Mouse (Mus musculus) hindbrain, embryonic 15.5 days (tissue): Measurements from ENCODE around the gene Adh6b. TPM values are rescaled to one million over a fixed set of nuclear protein-coding genes. Genes with fewer than 3 reads are reported as not detected.

ENCODE experiments used
- ATAC-seq: fragments of 200-750 bp; cut with Nextera tagmentation; 2 replicates; pipeline ENCODE4 v1.8.0; 2017; ENCODE audit warnings: low read depth, moderate number of reproducible peaks, moderate TSS enrichment; ENCODE audit not compliant: low FRiP score
- H3K27ac ChIP-seq: fragments of 300-500 bp; sonication (generic); replicated peaks from 2 replicates; pipeline ENCODE4 v1.5.1; 2015; ENCODE audit warnings: mild to moderate bottlenecking, inconsistent platforms
- H3K27me3 ChIP-seq: fragments of 300-500 bp; sonication (generic); 2 replicates; pipeline ENCODE4 v1.6.1; 2015; ENCODE audit warnings: control low read depth, inconsistent platforms
- H3K36me3 ChIP-seq: fragments of 300-500 bp; sonication (generic); 2 replicates; pipeline ENCODE4 v1.6.1; 2015; ENCODE audit warnings: control low read depth, inconsistent platforms
- H3K4me1 ChIP-seq: fragments of 300-500 bp; sonication (generic); replicated peaks from 2 replicates; pipeline ENCODE4 v1.6.1; 2015; ENCODE audit warnings: control low read depth, inconsistent platforms
- H3K4me2 ChIP-seq: fragments of 300-500 bp; sonication (generic); 2 replicates; pipeline ENCODE4 v1.6.1; 2015; ENCODE audit warnings: moderate library complexity, mild to moderate bottlenecking, inconsistent platforms
- H3K4me3 ChIP-seq: fragments of 300-500 bp; sonication (generic); 2 replicates; pipeline ENCODE4 v1.5.1; 2015; ENCODE audit warnings: mild to moderate bottlenecking, inconsistent platforms
- H3K9ac ChIP-seq: fragments of 300-500 bp; sonication (generic); 2 replicates; pipeline ENCODE4 v1.6.1; 2015; ENCODE audit warnings: inconsistent platforms
- H3K9me3 ChIP-seq: fragments of 300-500 bp; sonication (generic); 2 replicates; pipeline ENCODE4 v1.6.1; 2016; ENCODE audit warnings: control low read depth, inconsistent platforms
- WGBS: fragments of 180-500 bp; shearing (Covaris S2); methylation state at CpG from one replicate; pipeline ENCODE4 v1.1.7; 2015; 5-methylcytosine and 5-hydroxymethylcytosine counted together
- polyA plus RNA-seq: library from polyadenylated mRNA; unstranded; fragments of >200 nt; fragmentation: Nextera tagmentation; extraction: Ambion mirVana; gene quantifications from 2 replicates; pipeline ENCODE4 v1.2.1, GENCODE M21; 2015

Gene Adh6b
- polyA plus RNA-seq, 1 experiment from 2014 or later, result not detected

GRCm38 (mm10) chr3:138316908-138317472, 24.6 kb upstream of the Adh6b start:
- H3K4me2 ChIP-seq, result no peak overlapping the region
- 83% methylated on average over 2 of the region's 2 CpGs for WGBS
- H3K27me3 ChIP-seq, result no peaks in the 10 kb centered on the region
- no peaks in the 10 kb centered on the region for H3K36me3 ChIP-seq
- no peak overlapping the region for H3K9ac ChIP-seq
- H3K4me1 ChIP-seq, result no peaks in the 10 kb centered on the region
- H3K4me3 ChIP-seq, result no peak overlapping the region
- ATAC-seq, result no peak
- H3K9me3 ChIP-seq, result no peaks in the 10 kb centered on the region
- H3K27ac ChIP-seq, result no peak overlapping the region

GRCm38 (mm10) chr3:138325001-138325400, 16.6 kb upstream of the Adh6b start:
- Histone ChIP-seq H3K4me3 (no peak overlapping the region), H3K27ac (no peak overlapping the region), H3K9me3 (no peaks in the 10 kb centered on the region), H3K27me3 (no peaks in the 10 kb centered on the region), H3K4me2 (no peak overlapping the region), H3K4me1 (no peaks in the 10 kb centered on the region), H3K36me3 (no peaks in the 10 kb centered on the region), H3K9ac (no peak overlapping the region)
- WGBS, result 90% methylated on average over 17 of the region's 17 CpGs
- ATAC-seq, result no peak

- Histone ChIP-seq H3K4me3 (no peak overlapping the region), H3K36me3 (no peaks in the 10 kb centered on the region), H3K4me2 (no peak overlapping the region), H3K27me3 (no peaks in the 10 kb centered on the region), H3K27ac (no peak overlapping the region), H3K9ac (no peak overlapping the region), H3K9me3 (no peaks in the 10 kb centered on the region), H3K4me1 (no peaks in the 10 kb centered on the region)
- WGBS, result 96% methylated on average over 6 of the region's 6 CpGs
- ATAC-seq, result no peak
Measured at GRCm38 (mm10) chr3:138325466-138325865, 16.1 kb upstream of the Adh6b start.

GRCm38 (mm10) chr3:138333910-138334309, 7.7 kb upstream of the Adh6b start:
- Histone ChIP-seq H3K9ac (no peak overlapping the region), H3K9me3 (no peaks in the 10 kb centered on the region), H3K36me3 (no peaks in the 10 kb centered on the region), H3K4me2 (no peak overlapping the region), H3K27ac (no peak overlapping the region), H3K27me3 (no peaks in the 10 kb centered on the region), H3K4me1 (no peaks in the 10 kb centered on the region), H3K4me3 (no peak overlapping the region)
- WGBS, result 93% methylated on average over 8 of the region's 8 CpGs
- ATAC-seq, result no peak

- 93% methylated on average over 4 of the region's 4 CpGs for WGBS
- H3K4me3 ChIP-seq, result no peak overlapping the region
- no peak overlapping the region for H3K4me2 ChIP-seq
- H3K4me1 ChIP-seq, result no peaks in the 10 kb centered on the region
- no peaks in the 10 kb centered on the region for H3K27me3 ChIP-seq
- no peaks in the 10 kb centered on the region for H3K9me3 ChIP-seq
- no peak overlapping the region for H3K9ac ChIP-seq
- no peak overlapping the region for H3K27ac ChIP-seq
- H3K36me3 ChIP-seq, result no peaks in the 10 kb centered on the region
- ATAC-seq, result no peak
Measured at GRCm38 (mm10) chr3:138334320-138334719, 7.3 kb upstream of the Adh6b start.

- H3K4me3 ChIP-seq, result no peak overlapping the region
- H3K9ac ChIP-seq, result no peak overlapping the region
- H3K36me3 ChIP-seq, result no peaks in the 10 kb centered on the region
- WGBS, result 96% methylated on average over 1 of the region's 1 CpGs
- no peaks in the 10 kb centered on the region for H3K9me3 ChIP-seq
- H3K27ac ChIP-seq, result no peak overlapping the region
- ATAC-seq, result no peak
- H3K27me3 ChIP-seq, result no peaks in the 10 kb centered on the region
- no peak overlapping the region for H3K4me2 ChIP-seq
- no peaks in the 10 kb centered on the region for H3K4me1 ChIP-seq
Measured at GRCm38 (mm10) chr3:138335566-138335965, 6.0 kb upstream of the Adh6b start.

GRCm38 (mm10) chr3:138336104-138336754, 5.3 kb upstream of the Adh6b start:
- WGBS, result 71% methylated on average over 3 of the region's 3 CpGs
- no peak overlapping the region for H3K4me2 ChIP-seq
- H3K4me3 ChIP-seq, result no peak overlapping the region
- H3K4me1 ChIP-seq, result no peaks in the 10 kb centered on the region
- H3K27ac ChIP-seq, result no peak overlapping the region
- H3K9ac ChIP-seq, result no peak overlapping the region
- H3K36me3 ChIP-seq, result no peaks in the 10 kb centered on the region
- ATAC-seq, result no peak
- no peaks in the 10 kb centered on the region for H3K9me3 ChIP-seq
- H3K27me3 ChIP-seq, result no peaks in the 10 kb centered on the region

- H3K9ac ChIP-seq, result no peak overlapping the region
- no peaks in the 10 kb centered on the region for H3K9me3 ChIP-seq
- no peaks in the 10 kb centered on the region for H3K4me1 ChIP-seq
- no peaks in the 10 kb centered on the region for H3K36me3 ChIP-seq
- no peak overlapping the region for H3K27ac ChIP-seq
- H3K27me3 ChIP-seq, result no peaks in the 10 kb centered on the region
- H3K4me2 ChIP-seq, result no peak overlapping the region
- no peak overlapping the region for H3K4me3 ChIP-seq
- no peak for ATAC-seq
- 81% methylated on average over 3 of the region's 3 CpGs for WGBS
Measured at GRCm38 (mm10) chr3:138347041-138347440, 5.5 kb downstream of the Adh6b start.

- ATAC-seq, result no peak
- no peaks in the 10 kb centered on the region for H3K4me1 ChIP-seq
- no peak overlapping the region for H3K27ac ChIP-seq
- H3K9ac ChIP-seq, result no peak overlapping the region
- H3K4me3 ChIP-seq, result no peak overlapping the region
- no peak overlapping the region for H3K4me2 ChIP-seq
- H3K36me3 ChIP-seq, result no peaks in the 10 kb centered on the region
- H3K9me3 ChIP-seq, result no peaks in the 10 kb centered on the region
- WGBS, result 94% methylated on average over 11 of the region's 11 CpGs
- H3K27me3 ChIP-seq, result no peaks in the 10 kb centered on the region
Measured at GRCm38 (mm10) chr3:138352012-138352809, 10.6 kb downstream of the Adh6b start.

GRCm38 (mm10) chr3:138358856-138359255, 17.3 kb downstream of the Adh6b start:
- no peak for ATAC-seq
- Histone ChIP-seq H3K27ac (no peak overlapping the region), H3K4me2 (no peak overlapping the region), H3K4me3 (no peak overlapping the region), H3K36me3 (no peaks in the 10 kb centered on the region), H3K9me3 (no peaks in the 10 kb centered on the region), H3K9ac (no peak overlapping the region), H3K4me1 (no peaks in the 10 kb centered on the region), H3K27me3 (no peaks in the 10 kb centered on the region)
- 90% methylated on average over 7 of the region's 7 CpGs for WGBS

GRCm38 (mm10) chr3:138360721-138361120, 19.1 kb downstream of the Adh6b start:
- H3K9ac ChIP-seq, result no peak overlapping the region
- no peak overlapping the region for H3K4me2 ChIP-seq
- no peaks in the 10 kb centered on the region for H3K4me1 ChIP-seq
- 89% methylated on average over 4 of the region's 4 CpGs for WGBS
- no peak for ATAC-seq
- no peaks in the 10 kb centered on the region for H3K27me3 ChIP-seq
- H3K27ac ChIP-seq, result no peak overlapping the region
- no peak overlapping the region for H3K4me3 ChIP-seq
- no peaks in the 10 kb centered on the region for H3K36me3 ChIP-seq
- H3K9me3 ChIP-seq, result no peaks in the 10 kb centered on the region

GRCm38 (mm10) chr3:138362920-138363319, 21.3 kb downstream of the Adh6b start:
- H3K9me3 ChIP-seq, result no peaks in the 10 kb centered on the region
- no peak overlapping the region for H3K4me3 ChIP-seq
- no peak for ATAC-seq
- WGBS, result 86% methylated on average over 2 of the region's 2 CpGs
- no peak overlapping the region for H3K4me2 ChIP-seq
- no peak overlapping the region for H3K27ac ChIP-seq
- no peaks in the 10 kb centered on the region for H3K4me1 ChIP-seq
- no peaks in the 10 kb centered on the region for H3K36me3 ChIP-seq
- no peaks in the 10 kb centered on the region for H3K27me3 ChIP-seq
- no peak overlapping the region for H3K9ac ChIP-seq
